In the genomic region with DNA sequence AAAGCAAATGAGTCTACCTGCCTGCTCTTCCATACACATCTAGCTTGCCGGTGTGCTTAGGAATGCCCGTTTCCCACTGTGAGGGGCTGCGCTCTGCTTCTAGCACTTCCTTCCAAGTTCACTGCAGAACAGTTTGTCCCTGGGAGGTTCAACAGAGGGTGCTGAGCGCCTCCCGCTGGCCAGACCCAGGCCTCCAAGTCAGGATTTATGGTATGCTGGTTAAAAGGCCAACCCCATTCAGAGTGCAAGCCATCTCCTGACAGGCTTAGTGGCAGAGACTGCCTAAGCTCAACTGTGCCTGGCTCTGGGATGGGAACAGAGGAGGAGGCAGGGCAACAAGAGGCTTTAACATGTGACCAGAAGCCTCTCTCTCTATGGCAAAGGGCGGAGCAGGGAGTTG, we compare ENCODE assay signal across 8 mouse cellular contexts.
DNase-seq lines count a peak whose midpoint lies in the region; TF ChIP-seq lines count a peak whose summit lies in the region.
"Had no signal": no experiment of that assay in that cellular context is flagged by ENCODE, and none has a peak within 500 bp of the region (broad histone marks: within the 10 kb centered on the region; RNA-seq: fewer than 3 reads in every experiment).

No protein-coding gene starts in this region.

- no peak overlapping the region for H3K27ac ChIP-seq in kidney, adult 2 months (ENCODE audit: insufficient read depth, low read depth, low read length)

- H3K4me3 ChIP-seq in kidney, adult 2 months (ENCODE audit: insufficient read depth, low read depth, low read length), result no peak overlapping the region
- H3K4me3 ChIP-seq: myocyte had no signal

- TF ChIP-seq POLR2A in kidney, adult 2 months (IDR thresholded peaks at IDR 0.05; ENCODE audit: low read depth, low read length), result no peak

- peak; percentile 51 for DNase-seq in 416B (ENCODE audit: low read depth)
- peak; percentile 47 to 60 for DNase-seq in CD8-positive naive resting alpha-beta T cell, adult 2 months (ENCODE audit: low read depth in 2 of 2, low spot score in 2 of 2)
- peak; percentile 48 for DNase-seq in brain, adult 2 months (ENCODE audit: low read depth, low spot score)
- peak; percentile 61 for DNase-seq in gastrocnemius, postnatal 10 days
- peak; percentile 79 for DNase-seq in kidney, adult 2 months
- peak; percentile 64 to 77 for DNase-seq in lung, adult 18-20 months
- peak; percentile 35 for DNase-seq in testis, postnatal 14 days (ENCODE audit: low spot score)

- WGBS in kidney, adult 2 months, result 55% methylated on average over 6 of the region's 6 CpGs

- H3K4me1 ChIP-seq in kidney, adult 2 months (ENCODE audit: control insufficient read depth, insufficient read depth, low read length), result no peaks in the 10 kb centered on the region

- no peaks in the 10 kb centered on the region for H3K27me3 ChIP-seq in kidney, adult 2 months (replicated peaks; ENCODE audit: control insufficient read depth, insufficient read depth, low read length)

- H3K36me3 ChIP-seq in kidney, adult 2 months (ENCODE audit: control insufficient read depth, insufficient read depth, low read length), result no peaks in the 10 kb centered on the region

- TF ChIP-seq CTCF in kidney, adult 2 months (conservative IDR thresholded peaks at IDR 0.05; ENCODE audit: insufficient read depth, insufficient read length, low read depth, low read length), result peak; percentile 70
